Mouse (Mus musculus): ENCODE results near the gene Luzp4.
"Not testable (repeated sequence)": the region's sequence is repeated elsewhere in the genome, so short reads cannot be mapped to it uniquely, and the experiment has no call there.

Luzp4 gene

DNA sequence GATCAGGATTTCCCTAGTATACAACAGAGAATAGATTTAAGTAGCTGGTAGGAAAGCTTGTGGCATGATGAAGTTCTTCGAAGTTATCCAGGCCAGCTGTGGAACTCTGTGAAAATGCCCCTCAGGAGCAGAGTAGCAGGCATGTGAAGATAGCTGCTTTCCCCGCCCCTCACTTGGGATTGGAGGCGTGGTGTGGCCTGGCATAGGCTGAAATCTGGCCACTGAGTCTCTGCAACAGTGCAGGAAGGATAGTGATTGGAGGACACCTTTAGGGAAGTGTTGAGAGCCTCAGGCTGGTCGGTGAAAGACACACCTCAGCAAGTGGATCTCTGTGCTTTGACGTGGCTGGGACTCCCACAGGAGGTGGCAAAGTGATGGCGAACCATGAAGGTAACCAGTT, at the start of gene Luzp4:
Gene Luzp4, plus strand, starts transcription at position 301 of the 400 bp plus-strand sequence.
- DNase-seq (ENCODE audit: low read depth, low spot score): not testable (repeated sequence)

GRCm38 (mm10) chrX:148841801-148842200, 15.6 kb upstream of the Luzp4 start:
- DNase-seq (ENCODE audit: low read depth, low spot score): not testable (repeated sequence)

Data from forelimb bud, embryonic 11.5 days (tissue).